Comparison of ENCODE assay signal across 9 mouse cellular contexts in the genomic region with DNA sequence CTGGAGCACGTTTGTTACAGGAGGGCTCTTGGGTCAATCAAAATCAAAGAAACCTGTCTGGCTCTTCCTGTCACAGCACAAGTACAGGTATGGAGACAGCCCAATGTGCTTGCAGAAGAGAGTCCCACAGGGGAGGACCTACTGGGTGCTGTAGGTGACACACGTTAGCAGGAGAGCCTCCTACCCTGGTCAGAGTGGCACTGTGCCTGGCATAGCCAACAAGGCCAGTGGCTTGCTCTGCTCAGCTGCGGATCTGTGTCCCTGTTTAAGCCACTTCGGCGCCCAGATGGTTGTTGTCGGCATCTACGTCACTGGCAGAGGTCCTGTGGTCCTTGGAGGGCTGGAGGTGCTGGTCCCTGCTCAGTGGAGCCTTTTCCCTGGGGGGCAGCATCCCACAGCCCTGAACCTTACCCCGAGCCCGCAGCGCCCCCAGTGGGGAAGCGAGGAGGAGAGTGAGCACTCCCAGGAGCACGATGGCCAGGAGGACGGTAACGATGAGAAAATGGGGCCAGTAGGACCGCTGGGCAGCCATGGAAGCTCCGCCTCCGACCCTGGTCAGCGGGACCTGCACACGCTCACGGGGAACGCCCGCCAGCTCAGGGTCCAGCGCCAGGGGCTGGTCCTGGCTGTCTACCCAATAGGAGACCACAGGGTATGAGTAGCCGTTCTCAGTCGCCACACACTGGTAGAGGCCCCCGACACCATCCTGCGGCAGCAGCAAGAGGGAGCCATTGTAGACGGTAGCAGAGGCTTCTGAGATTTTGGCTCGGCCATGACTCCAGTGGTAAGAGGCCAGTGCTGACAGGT. TPM values are rescaled to one million over a fixed set of nuclear protein-coding genes. Genes with fewer than 3 reads are reported as not detected.
DNase-seq lines count a peak whose midpoint lies in the region; ATAC-seq and TF ChIP-seq lines count a peak whose summit lies in the region.
"Had no signal": no experiment of that assay in that cellular context is flagged by ENCODE, and none has a peak within 500 bp of the region (broad histone marks: within the 10 kb centered on the region; RNA-seq: fewer than 3 reads in every experiment).

No protein-coding gene starts in this region.

- 12% methylated on average over 29 of the region's 29 CpGs for WGBS in forebrain, postnatal 0 days
- 11% methylated on average over 29 of the region's 29 CpGs for WGBS in hindbrain, embryonic 13.5 days
- WGBS in limb, embryonic 12.5 days = 8% methylated on average over 29 of the region's 29 CpGs
- 15% methylated on average over 29 of the region's 29 CpGs for WGBS in midbrain, embryonic 13.5 days

- no peak overlapping the region for H3K4me3 ChIP-seq in forebrain, postnatal 0 days (ENCODE audit: low read depth, low read length)
- H3K4me3 ChIP-seq in hindbrain, embryonic 13.5 days = peak overlapping the region; percentile 11
- peak overlapping the region; percentile 32 for H3K4me3 ChIP-seq in limb, embryonic 12.5 days (replicated peaks)
- H3K4me3 ChIP-seq in midbrain, embryonic 13.5 days (replicated peaks) = peak overlapping the region; percentile 25

- no peak overlapping the region for H3K27ac ChIP-seq in forebrain, postnatal 0 days (ENCODE audit: low read depth, low read length)
- 0 out of 2 replicates have a peak overlapping the region, but pooled peaks have one; percentile 8 for H3K27ac ChIP-seq in hindbrain, embryonic 13.5 days
- H3K27ac ChIP-seq in limb, embryonic 12.5 days = peak overlapping the region; percentile 53; the same call in 1 of the 2 replicates
- H3K27ac ChIP-seq in midbrain, embryonic 13.5 days = peak overlapping the region; percentile 14; the same call in 1 of the 2 replicates

- no peaks in the 10 kb centered on the region for H3K9me3 ChIP-seq in forebrain, postnatal 0 days (ENCODE audit: low read length)
- H3K9me3 ChIP-seq in hindbrain, embryonic 13.5 days = no peaks in the 10 kb centered on the region
- no peaks in the 10 kb centered on the region for H3K9me3 ChIP-seq in limb, embryonic 12.5 days
- no peaks in the 10 kb centered on the region for H3K9me3 ChIP-seq in midbrain, embryonic 13.5 days

- H3K36me3 ChIP-seq in forebrain, postnatal 0 days (ENCODE audit: insufficient read depth) = peaks cover 37% of the 10 kb centered on the region
- H3K36me3 ChIP-seq in hindbrain, embryonic 13.5 days = peaks cover 55% of the 10 kb centered on the region
- peaks cover 5% of the 10 kb centered on the region; the same call in 1 of the 2 replicates for H3K36me3 ChIP-seq in limb, embryonic 12.5 days
- H3K36me3 ChIP-seq in midbrain, embryonic 13.5 days = peaks cover 46% of the 10 kb centered on the region

- no peak overlapping the region for H3K9ac ChIP-seq in forebrain, postnatal 0 days
- peak overlapping the region; percentile 56 for H3K9ac ChIP-seq in hindbrain, embryonic 13.5 days
- H3K9ac ChIP-seq in limb, embryonic 12.5 days (replicated peaks) = peak overlapping the region; percentile 31; the same call in 1 of the 2 replicates
- H3K9ac ChIP-seq in midbrain, embryonic 13.5 days (replicated peaks) = peak overlapping the region; percentile 48; the same call in 1 of the 2 replicates

- H3K4me1 ChIP-seq in forebrain, postnatal 0 days (ENCODE audit: insufficient read depth) = no peaks in the 10 kb centered on the region
- H3K4me1 ChIP-seq in hindbrain, embryonic 13.5 days (replicated peaks) = peaks cover 18% of the 10 kb centered on the region
- peaks cover 42% of the 10 kb centered on the region for H3K4me1 ChIP-seq in limb, embryonic 12.5 days (replicated peaks)
- peaks cover 23% of the 10 kb centered on the region for H3K4me1 ChIP-seq in midbrain, embryonic 13.5 days (replicated peaks)

- DNase-seq in right cerebral cortex, postnatal 10 days (ENCODE audit: low spot score in 2 of 2) = peak; percentile 63 to 67
- no peak for DNase-seq in right cerebral cortex, postnatal 36 days (ENCODE audit: low spot score in 2 of 2)
- DNase-seq in cerebellum, postnatal 10 days = peak; percentile 84 to 87
- peak; percentile 52 for DNase-seq in forebrain, postnatal 0 days
- DNase-seq in ovary, postnatal 10 days (ENCODE audit: low spot score) = no peak

- H3K27me3 ChIP-seq in forebrain, postnatal 0 days (ENCODE audit: insufficient read depth, low read length) = no peaks in the 10 kb centered on the region
- 0 out of 2 replicates have a peak, but pooled peaks cover 5% of the 10 kb centered on the region for H3K27me3 ChIP-seq in hindbrain, embryonic 13.5 days
- peaks cover under 1% of the 10 kb centered on the region; the same call in 1 of the 2 replicates for H3K27me3 ChIP-seq in limb, embryonic 12.5 days
- H3K27me3 ChIP-seq in midbrain, embryonic 13.5 days = 0 out of 2 replicates have a peak, but pooled peaks cover 5% of the 10 kb centered on the region

- peak; percentile 58 for TF ChIP-seq CTCF in forebrain, postnatal 0 days (IDR thresholded peaks at IDR 0.05; ENCODE audit: low read depth)

- peak overlapping the region; percentile 29 for H3K4me2 ChIP-seq in forebrain, postnatal 0 days (ENCODE audit: low read depth)
- peak overlapping the region; percentile 45 for H3K4me2 ChIP-seq in hindbrain, embryonic 13.5 days
- H3K4me2 ChIP-seq in limb, embryonic 12.5 days = peak overlapping the region; percentile 60
- H3K4me2 ChIP-seq in midbrain, embryonic 13.5 days (replicated peaks) = peak overlapping the region; percentile 47

- peak; percentile 82 for ATAC-seq in forebrain, postnatal 0 days
- peak; percentile 78 for ATAC-seq in hindbrain, embryonic 13.5 days (ENCODE audit: low FRiP score)
- peak; percentile 89 for ATAC-seq in limb, embryonic 12.5 days (ENCODE audit: insufficient number of reproducible peaks, insufficient read depth, low FRiP score, low TSS enrichment, low read depth)
- ATAC-seq in midbrain, embryonic 13.5 days = peak; percentile 78

RNA-seq across cellular contexts. Expression of a gene that starts 11.7 kb away (rescaled TPM):
- 51.4 and 63.3 TPM in 2 replicates for total RNA-seq in forebrain, postnatal 0 days (2014; rRNA removed)
- 35.6 and 36.9 TPM in 2 replicates for polyA plus RNA-seq in forebrain, postnatal 0 days (2015; fragmentation: Nextera tagmentation; extraction: Ambion mirVana)
- 32.5 and 32.8 TPM in 2 replicates for polyA plus RNA-seq in hindbrain, embryonic 13.5 days (2015; fragmentation: Nextera tagmentation; extraction: Ambion mirVana)
- polyA plus RNA-seq in limb, embryonic 12.5 days (2016; fragmentation: Nextera tagmentation; extraction: Ambion mirVana) = 13.7 and 16.2 TPM in 2 replicates
- polyA plus RNA-seq in midbrain, embryonic 13.5 days (2015; fragmentation: Nextera tagmentation; extraction: Ambion mirVana) = 28.7 and 29.7 TPM in 2 replicates

RNA-seq across cellular contexts. Expression of a gene that starts 24.4 kb away (rescaled TPM):
- 31.5 and 33.0 TPM in 2 replicates for total RNA-seq in forebrain, postnatal 0 days (2014; rRNA removed)
- polyA plus RNA-seq in forebrain, postnatal 0 days (2015; fragmentation: Nextera tagmentation; extraction: Ambion mirVana) = 19.1 and 25.8 TPM in 2 replicates
- 25.5 and 27.4 TPM in 2 replicates for polyA plus RNA-seq in hindbrain, embryonic 13.5 days (2015; fragmentation: Nextera tagmentation; extraction: Ambion mirVana)
- polyA plus RNA-seq in limb, embryonic 12.5 days (2016; fragmentation: Nextera tagmentation; extraction: Ambion mirVana) = 8.0 and 8.3 TPM in 2 replicates
- 28.8 and 31.1 TPM in 2 replicates for polyA plus RNA-seq in midbrain, embryonic 13.5 days (2015; fragmentation: Nextera tagmentation; extraction: Ambion mirVana)

RNA-seq across cellular contexts. Expression of a gene that starts 26.5 kb away (rescaled TPM):
- 22.5 and 23.8 TPM in 2 replicates for total RNA-seq in forebrain, postnatal 0 days (2014; rRNA removed)
- polyA plus RNA-seq in forebrain, postnatal 0 days (2015; fragmentation: Nextera tagmentation; extraction: Ambion mirVana) = 27.4 and 30.5 TPM in 2 replicates
- polyA plus RNA-seq in hindbrain, embryonic 13.5 days (2015; fragmentation: Nextera tagmentation; extraction: Ambion mirVana) = 36.9 and 37.8 TPM in 2 replicates
- 149 and 151 TPM in 2 replicates for polyA plus RNA-seq in limb, embryonic 12.5 days (2016; fragmentation: Nextera tagmentation; extraction: Ambion mirVana)
- polyA plus RNA-seq in midbrain, embryonic 13.5 days (2015; fragmentation: Nextera tagmentation; extraction: Ambion mirVana) = 51.7 and 56.8 TPM in 2 replicates

RNA-seq across cellular contexts. Expression of a gene that starts 52.3 kb away (rescaled TPM):
- total RNA-seq in forebrain, postnatal 0 days (2014; rRNA removed) = 0.76 TPM in 1 of 2 replicates, not detected in the other
- polyA plus RNA-seq in forebrain, postnatal 0 days (2015; fragmentation: Nextera tagmentation; extraction: Ambion mirVana) = not detected in 2 replicates
- not detected in 2 replicates for polyA plus RNA-seq in hindbrain, embryonic 13.5 days (2015; fragmentation: Nextera tagmentation; extraction: Ambion mirVana)
- polyA plus RNA-seq in limb, embryonic 12.5 days (2016; fragmentation: Nextera tagmentation; extraction: Ambion mirVana) = not detected in 2 replicates
- not detected in 2 replicates for polyA plus RNA-seq in midbrain, embryonic 13.5 days (2015; fragmentation: Nextera tagmentation; extraction: Ambion mirVana)
- total RNA-seq: MEL had no signal

RNA-seq across cellular contexts. Expression of a gene that starts 58.1 kb away (rescaled TPM):
- total RNA-seq in forebrain, postnatal 0 days (2014; rRNA removed) = 9.2 TPM in 1 of 2 replicates, not detected in the other
- polyA plus RNA-seq in forebrain, postnatal 0 days (2015; fragmentation: Nextera tagmentation; extraction: Ambion mirVana) = not detected in 2 replicates
- not detected in 2 replicates for polyA plus RNA-seq in hindbrain, embryonic 13.5 days (2015; fragmentation: Nextera tagmentation; extraction: Ambion mirVana)
- polyA plus RNA-seq in limb, embryonic 12.5 days (2016; fragmentation: Nextera tagmentation; extraction: Ambion mirVana) = not detected in 2 replicates
- polyA plus RNA-seq in midbrain, embryonic 13.5 days (2015; fragmentation: Nextera tagmentation; extraction: Ambion mirVana) = not detected in 2 replicates
- total RNA-seq: MEL had no signal

Comparison
In these comparisons a context has a peak if more than half of its experiments do, and no peak if none do; other contexts are left out.
1. DNase-seq: peak in right cerebral cortex, postnatal 10 days (2 of 2), cerebellum, postnatal 10 days (2 of 2) and forebrain, postnatal 0 days (single experiment); none in right cerebral cortex, postnatal 36 days (0 of 2) and ovary, postnatal 10 days (single experiment).
2. Peak in every context shown above with its lines, with median percentiles within 50 percentile points of each other: ATAC-seq and H3K4me2 ChIP-seq.